Mouse (Mus musculus): ENCODE results near the gene Crygs.

- TF ChIP-seq CTCF (IDR thresholded peaks at IDR 0.05; ENCODE audit: extremely low read depth, insufficient read length, insufficient replicate concordance, low read depth, low read length), result no peak
- TF ChIP-seq POLR2A (IDR thresholded peaks at IDR 0.05; ENCODE audit: low read depth, low read length), result no peak
Measured at GRCm38 (mm10) chr16:22848331-22848730, 37.0 kb upstream of the Crygs start.
